Mouse (Mus musculus): ENCODE data around the gene Mitf.

The Mitf gene

DNA sequence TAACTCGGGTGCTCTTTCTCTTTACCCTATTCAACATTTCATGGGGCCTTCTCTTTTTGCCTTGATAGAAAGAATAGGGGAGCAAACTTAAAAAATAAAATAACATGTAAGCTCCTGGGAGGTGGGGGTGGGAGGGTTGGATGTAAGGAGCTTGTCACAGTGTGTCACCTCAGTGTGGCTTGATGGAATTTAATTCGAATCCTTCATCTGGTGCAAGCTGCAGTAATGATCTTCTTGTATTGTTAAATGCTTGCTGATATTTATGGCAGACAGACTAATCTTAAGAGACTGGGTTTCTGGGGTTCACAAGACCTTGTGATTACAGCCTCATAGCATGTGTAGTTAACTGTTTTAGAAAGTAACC is 144.0 kb downstream of the Mitf start:
- no peak for DNase-seq

DNA sequence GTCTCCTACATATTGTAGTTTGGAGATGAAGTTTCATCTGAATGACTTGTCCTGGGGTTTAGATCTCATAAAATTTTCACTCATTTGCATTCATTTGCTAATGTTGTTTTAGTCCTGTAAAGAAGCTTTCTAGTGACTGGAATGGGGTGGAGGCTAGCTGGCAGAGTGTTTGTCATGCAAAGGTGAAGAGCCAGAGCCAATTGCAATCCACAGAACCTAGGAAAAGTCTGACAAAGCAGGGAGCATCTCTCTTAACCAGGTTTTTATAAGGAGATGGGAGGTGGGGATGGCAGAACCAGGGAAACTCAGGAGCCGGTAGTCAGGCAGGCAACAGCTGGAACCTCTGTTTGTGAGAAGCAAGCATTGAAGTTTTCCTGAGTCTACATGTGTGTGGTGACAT is 144.9 kb downstream of the Mitf start:
- DNase-seq, result no peak

DNA sequence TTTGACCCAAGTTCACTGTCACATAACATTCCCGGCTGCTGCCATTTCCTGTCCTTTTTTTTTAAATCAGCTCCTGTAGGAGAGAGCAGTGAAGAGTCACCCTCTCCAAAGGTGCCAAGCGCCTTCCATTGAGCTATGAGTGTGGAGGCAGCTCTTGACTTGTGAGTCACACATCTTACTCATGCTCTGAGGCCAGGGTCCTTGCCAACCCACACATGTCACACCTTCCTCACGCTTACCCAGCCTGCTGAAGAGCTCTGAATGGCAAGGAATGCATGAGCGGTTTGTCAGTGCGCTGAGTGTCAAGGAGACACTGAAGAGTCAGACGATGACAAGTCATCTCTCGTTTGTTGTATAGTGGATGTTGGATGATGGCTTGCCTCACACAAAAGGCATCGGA is 146.0 kb downstream of the Mitf start:
- DNase-seq, result no peak

DNA sequence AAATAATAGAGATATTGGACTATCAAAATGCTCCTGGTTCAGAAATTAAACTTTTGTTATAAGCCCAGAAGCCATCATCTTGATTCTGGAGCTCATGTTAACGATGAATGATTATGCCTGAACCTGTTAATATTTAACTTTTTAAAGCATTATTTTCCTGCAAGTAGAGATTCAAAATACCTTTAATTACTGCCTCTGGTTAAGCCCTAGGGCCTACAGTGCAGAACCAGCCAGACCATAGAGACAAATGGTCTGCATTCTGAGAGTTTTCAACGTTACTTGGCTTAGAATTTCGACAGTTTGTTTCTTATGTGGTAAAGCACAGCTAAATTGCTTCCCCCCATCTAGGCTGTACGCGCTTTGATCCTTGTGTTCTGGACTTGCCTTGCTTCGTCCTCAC is 149.3 kb downstream of the Mitf start:
- DNase-seq, result no peak

DNA sequence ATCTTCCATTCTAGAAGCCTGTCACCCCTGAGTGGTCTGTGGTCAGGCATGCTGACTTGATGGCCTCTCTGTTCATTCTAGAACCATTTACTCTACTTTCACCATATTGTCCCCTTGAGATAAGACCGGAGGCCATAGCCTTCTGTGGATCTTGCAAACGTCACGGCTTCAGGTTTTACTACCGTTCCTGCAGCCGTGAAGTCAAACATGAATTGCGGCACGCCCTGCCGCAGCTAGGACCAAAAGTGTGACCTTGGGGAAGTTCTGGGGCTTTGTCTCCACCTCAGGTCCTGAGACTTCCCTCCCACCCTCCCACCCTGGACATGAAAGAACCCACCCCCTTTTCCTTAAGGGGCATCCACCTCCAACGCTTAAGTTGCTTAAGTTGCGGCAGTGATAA is 149.8 kb downstream of the Mitf start:
- DNase-seq, result no peak

DNA sequence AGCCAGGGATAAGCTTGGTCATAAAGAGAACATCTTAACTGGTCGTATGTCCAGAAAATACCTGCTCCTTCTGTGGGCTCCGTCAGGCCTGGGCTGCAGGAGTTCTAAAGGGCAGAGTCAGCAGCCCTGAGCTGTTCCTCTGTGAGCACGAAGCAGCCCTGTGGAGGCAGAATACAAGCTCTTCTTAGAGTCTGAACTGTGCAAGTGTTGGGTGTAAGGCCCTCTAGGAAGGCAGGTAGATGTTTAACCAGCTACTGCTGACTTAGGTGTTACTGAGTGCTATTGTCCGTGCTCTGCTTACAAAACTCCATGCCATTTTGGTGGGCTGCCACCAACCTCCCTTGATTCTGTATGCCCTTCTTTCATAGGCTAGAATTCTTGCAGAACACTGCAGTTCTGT is 151.4 kb downstream of the Mitf start:
- DNase-seq, result no peak

DNA sequence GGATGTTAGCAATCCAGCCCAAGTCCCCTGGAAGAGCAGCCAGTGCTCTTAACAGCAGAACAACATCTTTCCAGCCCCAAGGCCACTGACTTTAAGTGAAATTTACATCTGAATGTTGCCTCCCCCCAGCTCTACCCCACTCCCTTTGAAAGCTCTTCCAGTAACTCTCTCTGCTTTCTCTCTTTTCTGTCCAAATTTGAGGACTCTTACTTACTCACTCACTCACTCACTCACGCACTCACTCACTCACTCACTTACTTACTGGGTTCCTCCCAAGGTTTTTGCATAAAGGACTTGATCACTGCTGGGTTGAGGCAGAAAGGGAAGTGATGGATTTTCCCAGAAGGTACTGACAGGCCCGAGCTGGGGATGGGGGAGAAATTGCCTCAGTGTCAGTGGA is 154.9 kb downstream of the Mitf start:
- DNase-seq, result no peak

DNA sequence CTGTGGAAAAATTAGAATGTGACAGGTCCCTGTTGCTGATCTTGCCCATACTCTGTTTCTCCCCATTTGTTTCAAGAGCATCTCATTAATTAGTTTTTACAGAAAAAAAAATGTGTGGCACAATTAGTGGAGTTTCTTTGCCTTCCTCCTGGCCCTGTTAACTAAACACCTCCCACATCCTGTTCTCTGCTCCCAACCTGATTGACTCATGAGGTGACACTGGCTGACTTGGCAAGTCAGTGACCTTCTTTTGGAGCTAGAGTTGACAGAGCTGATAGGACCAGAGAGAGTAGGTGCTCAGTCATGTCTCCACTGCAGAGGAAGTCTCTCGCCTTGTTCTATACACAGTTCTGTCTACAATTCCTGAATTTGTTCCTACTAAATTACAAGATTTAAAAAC is 155.5 kb downstream of the Mitf start:
- no peak for DNase-seq

DNA sequence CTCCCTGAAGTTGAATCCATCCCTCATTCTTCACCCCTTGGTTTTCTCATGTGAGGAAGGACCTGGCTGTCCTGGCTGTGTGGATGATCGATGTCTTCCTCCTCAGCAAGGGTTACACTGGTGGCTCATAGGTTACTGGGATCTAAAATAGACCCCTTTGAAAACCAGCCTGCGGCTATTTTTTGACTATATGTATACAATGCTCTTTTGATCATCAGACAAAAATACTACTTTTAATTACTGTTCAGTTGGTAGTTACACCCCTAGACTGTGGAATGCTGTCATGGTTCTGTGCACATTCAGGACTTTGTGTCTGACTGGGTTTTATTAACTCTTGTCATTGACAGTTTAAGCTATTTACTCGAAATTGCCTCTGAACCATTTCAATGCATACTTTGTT is 157.9 kb downstream of the Mitf start:
- no peak for DNase-seq

DNA sequence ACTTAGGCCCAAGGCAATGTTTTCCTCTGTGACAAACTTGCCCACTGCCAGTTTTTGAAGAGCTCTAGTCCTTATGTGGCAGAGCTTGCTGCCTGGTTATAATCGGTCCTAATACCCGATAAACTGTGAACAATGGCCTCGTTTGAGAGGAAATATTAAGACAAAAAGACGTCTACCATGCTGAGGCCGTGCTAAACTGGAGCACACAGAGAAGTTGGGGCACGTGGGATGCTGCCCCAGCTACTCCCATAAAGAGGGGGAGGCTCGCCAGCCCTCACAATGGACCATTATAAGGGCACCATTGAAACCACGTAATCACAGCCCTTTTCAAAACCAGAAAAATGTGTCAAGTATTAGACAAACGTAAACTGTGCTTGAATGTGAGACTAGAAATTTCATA is 174.8 kb downstream of the Mitf start:
- DNase-seq, result no peak

DNA sequence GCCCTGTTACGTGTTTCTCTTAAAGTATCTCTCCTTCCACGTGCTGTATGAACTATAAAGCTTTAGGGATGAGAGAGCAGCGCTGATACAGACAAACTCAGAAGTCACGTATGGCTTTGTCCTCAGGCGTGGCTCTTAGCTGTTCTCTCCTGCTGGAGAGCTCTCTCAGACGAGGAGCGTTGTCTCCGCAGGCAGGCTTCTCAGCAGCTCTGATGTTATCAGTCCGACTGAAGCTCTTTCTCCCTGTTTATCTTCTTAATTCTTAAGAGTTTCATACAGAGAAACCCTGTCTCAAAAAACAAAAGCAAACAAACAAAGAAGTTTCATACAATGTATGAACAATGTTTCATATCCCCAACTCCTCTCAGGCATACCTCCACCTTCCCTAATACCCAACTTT is 178.8 kb downstream of the Mitf start:
- DNase-seq, result no peak

DNA sequence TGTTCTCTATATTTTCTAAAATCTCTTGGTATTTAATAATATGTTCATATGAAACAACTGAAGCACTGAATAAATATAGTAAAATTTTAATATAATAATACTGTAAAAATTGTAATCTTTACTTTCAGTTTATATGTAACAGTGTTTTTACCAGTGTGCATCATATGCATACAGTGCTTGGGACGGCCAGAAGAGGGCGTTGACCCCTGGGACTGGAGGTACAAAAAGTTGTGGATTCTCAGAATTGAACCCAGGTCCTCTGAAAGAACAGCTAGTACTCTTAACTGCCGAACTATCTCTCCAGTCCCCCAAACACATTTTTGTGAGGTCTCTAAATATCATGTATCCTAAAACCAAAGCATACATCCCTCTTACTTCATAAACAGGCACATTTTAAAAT is 179.6 kb downstream of the Mitf start:
- DNase-seq, result no peak

DNA sequence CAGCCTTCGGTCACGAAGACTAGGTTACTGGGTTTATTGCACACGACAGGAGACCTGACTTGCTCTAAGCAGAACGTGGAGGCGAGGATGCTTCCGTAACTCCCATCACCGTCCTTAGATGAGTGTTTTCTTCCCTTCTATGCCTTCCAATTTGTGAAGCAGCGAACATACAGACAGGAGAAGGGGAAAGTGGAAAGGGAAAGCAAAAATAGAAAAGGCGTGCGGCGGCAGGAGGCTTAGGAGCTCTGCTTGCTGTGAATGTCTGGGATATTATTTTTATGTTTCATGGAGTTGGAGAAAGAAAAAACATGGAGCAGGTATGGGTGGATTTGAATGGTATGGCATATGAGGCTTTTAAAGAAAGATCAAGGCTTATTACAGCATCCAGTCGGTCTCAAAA is 186.7 kb downstream of the Mitf start:
- DNase-seq, result no peak

DNA sequence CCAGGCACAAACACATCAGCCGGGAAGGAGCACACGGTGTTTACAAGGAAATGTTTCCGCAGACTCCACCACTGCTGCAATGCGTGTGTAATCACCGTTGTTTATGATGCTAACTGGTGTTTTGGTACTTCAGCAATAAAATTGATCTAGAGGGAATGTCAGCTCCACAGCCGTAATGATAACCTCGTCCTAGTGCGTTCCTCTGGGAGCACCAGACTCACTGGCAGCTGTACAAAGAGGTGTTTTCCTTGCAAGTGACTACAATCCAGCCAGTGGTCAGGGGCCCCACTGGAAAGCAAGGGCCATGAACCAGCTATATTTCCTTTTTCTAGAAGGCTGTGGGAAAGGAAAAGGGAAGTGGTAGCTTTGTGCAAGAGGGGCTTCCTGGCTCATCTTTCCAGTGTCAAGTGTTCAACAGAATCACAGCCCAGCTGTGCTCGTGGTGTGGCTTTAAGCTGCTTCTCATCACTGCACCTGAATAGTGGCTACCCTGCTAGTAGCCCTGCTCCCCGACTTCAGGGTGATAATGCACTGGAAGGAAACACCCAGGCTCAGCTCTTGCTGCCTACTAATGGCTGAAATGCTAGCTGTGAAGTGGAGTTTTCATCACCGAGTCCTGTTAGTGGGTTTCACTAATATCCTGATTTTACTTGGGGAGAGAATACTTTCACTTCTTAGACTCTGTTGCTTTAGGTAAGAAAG is 188.9 kb downstream of the Mitf start:
- DNase-seq, result no peak

DNA sequence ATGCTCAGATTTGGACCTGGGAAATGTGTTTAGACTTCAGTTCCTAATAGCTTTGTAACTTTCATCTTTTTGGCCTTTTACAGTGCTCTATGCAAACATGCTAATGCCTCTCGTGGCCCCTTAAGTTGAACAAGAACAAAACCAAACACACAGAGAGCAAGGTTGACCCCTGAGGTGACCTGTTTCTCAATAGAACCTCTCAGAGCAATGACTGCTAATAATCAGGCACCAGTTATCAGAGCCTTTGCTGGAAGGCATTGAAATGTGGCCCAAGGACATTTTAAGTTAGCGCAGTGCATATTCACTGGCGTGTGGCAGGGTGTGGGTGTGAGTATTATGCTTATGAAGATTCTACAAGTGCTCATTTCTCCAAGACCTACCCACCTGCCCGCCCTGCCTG is 194.7 kb downstream of the Mitf start:
- no peak for DNase-seq

DNA sequence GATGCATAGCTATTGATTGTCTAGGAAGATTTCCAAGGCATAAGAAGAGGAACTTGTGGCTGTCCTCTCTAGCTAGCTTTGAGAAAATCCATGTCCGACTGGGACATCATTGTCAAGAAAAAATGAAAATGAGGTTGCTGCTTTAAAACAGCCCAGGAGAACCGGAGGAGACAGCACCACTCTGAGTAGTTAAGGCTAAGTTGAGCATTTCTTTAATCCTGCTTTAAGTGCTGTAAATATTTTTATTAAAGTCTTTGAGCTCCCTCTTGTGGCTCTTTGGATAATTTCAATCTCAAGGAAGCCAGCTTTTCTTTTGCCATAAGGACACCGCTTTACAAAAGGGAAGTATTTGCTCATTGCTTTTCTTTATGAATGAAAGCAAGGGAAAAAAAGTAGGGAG is 196.3 kb downstream of the Mitf start:
- DNase-seq, result peak in 1 of 2 experiments; percentile 28

DNA sequence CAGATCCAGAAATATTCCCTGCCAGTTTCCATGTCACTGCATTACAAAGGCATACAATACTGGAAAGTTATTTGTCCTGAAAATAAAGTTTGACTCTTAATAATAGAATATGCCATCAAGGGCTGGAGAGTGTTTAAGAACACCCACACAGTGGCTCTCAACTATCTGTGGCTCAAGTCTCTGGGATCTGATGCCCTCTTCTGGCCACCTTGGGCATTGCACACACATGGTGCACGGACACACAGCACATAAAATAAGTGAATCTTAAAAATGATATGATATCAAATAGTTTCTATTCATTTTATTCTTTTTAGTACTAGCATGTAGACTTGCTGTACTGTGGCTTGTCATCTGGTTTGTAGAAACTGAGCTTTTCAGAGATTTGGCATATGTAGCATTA is 198.7 kb downstream of the Mitf start:
- DNase-seq, result peak; percentile 23 to 25

DNA sequence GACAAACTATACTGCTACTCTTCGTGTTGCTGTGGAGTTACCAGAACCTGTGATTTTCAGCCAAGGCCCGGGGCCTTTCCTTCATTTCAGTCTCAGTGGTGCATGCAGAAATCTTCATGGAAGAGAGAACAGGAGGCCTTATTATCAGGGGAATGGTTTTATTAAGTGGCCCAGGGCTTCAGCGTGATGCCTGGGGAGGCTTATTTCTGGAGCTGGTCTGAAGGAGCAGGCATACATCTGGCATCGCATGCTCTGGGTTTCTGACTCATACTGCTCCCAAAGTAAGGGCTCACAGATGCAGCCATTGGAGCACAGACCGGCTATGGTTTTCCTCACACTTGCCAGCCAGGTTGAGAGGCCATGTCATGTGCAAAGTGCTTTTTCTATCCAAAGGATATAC is 208.2 kb downstream of the Mitf start:
- DNase-seq, result no peak

DNA sequence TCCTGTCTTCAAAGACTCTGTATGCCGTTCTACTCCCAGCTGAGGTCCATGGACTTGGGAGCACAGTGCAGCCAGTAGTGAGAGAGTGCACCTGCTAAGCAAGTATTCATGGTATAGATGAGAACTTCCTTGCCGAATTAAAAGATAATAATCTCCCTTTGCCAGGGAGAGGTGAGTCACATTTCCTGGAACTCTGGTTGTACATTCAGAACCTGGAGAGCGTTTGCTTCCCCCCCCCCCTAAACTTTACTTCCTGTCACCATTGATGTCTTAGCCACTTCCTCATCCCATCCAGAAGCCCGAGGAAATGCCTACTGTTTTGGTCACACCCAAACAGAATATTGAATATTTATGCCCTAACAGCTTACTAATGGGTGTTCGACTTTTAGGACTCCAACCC is 209.0 kb downstream of the Mitf start:
- no peak for DNase-seq

DNA sequence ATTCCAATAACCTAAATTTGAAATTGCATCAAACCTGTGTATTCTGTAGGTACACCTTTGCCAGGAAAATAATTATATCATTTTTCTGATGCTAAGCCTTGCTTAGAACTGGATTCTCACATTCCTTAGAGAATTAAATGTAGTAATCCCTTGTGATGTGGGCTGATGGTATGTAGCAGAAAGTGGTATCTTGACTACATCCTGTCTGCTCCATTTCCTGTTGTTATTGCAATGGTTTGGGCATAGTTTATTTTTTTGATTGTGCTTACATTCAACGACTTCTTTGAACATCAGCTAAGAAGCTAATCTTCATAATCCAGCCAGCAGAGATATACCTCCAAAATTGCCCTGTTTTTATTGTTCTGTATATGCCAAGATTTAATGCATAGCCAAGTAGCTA is 217.0 kb downstream of the Mitf start:
- DNase-seq, result no peak

DNA sequence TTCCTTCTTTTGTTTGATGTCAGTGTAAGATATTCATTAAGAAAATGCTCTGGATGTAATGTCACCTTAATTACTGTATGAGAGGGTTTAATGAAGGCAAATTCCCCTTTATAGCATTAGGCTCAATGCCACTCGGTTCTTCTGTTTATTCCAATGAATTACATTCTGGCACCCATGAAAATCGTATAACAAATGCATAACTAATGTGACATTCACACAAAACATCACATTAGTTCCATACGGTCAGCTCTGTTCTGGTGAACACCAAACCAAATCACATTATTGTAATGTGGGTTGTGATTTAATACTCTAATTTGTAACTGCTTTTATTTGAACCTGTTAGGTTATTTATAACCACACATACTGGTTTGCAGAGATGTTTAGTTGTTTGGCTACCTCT is 231.7 kb downstream of the Mitf start:
- no peak for DNase-seq

DNA sequence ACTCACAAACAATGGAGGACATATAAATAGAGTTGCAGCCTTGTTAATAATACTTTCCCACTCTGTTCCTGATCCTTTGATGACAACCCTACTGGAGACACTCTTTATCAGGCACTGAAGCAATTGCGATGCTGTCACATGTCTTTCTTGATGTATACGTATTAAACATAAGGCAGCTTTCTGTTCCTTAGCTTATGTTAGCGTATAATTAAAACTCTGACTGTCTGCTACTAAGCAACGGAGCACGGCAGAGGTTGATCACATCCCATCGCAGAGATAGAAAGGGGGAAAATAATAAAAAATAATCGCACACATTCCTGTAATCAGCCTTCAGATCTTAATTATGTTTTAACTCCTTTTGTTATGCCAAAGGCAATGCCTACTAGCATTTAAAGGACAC is 234.9 kb downstream of the Mitf start:
- DNase-seq, result no peak

DNA sequence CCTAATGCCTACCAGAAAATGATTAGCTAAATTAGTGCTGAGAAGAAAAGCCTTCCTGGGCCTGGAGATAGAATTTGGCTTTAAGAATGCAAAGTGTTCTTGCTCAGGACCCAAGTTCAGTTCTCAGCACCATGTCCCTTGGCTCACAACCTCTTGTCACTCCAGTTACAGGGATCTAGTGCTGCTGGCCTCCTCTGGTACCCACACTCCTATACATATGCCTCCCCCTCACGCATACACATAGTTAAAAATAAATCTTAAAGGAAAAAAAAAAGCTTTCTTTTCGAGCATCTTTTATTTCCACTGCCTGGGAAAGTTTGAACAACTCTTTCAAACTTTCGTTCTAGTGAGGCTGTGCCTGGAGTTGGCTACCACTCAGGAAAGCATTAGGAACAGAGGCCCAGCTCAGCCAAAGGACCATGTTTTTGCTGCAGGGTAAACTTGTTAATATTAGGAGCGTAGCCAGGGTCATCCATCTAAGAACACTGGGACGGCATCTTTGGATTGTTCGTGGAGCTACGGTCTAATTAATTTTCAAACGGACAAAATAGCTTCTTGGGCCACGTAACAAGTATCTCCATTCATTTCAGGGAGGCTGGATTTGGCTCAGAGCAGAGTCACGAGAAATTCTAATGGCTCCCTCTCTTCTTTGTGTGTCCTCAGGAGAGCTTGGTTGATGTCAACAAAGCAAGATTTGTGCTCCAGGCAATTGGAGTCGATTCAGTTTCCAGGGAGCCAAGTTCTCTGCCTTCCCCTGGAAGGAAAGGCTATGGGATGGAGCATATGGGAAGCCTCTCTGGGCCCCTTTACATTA is 239.7 kb downstream of the Mitf start:
- DNase-seq, result peak in 1 of 2 experiments; percentile 7

DNA sequence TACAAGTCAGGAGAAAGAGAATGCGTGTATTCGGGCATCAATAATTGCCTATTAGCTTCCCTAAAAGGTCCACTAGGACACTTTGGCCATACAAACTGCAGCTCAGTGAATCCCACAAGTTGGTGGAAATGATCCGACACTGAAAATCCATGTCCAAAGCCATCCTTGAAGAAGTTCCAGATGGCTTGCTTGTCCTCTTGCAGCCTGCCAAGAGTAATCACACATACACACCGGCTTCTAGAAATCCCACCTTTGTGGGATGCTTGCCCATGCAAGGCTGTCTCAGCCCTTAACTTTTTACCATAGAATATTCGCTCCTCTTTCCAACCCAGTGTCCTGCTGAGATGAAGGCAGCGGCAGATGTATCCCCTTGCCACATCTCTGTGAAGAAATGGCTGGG is 240.9 kb downstream of the Mitf start:
- DNase-seq, result no peak
